ENCODE assay signal across 26 mouse cellular contexts in the genomic region with DNA sequence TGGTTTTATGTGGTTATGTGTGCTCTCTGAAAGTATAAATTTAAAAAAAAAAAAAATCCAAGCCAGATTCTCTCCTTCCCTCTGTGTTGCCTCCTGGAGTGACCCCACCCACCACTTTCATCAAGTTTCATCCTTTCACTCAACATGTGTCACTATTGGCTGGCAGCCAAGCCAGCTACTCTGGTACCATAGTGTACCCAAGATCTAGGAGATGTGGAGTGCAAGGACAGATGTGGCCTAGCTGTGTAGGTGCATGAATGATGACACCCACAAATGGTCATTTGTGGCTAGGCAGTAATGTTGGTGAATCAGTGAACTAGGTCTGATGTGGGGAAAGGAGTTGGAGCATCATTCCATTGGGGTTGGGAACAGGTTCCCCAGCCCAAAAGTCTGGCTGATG. TPM values are rescaled to one million over a fixed set of nuclear protein-coding genes. Genes with fewer than 3 reads are reported as not detected.
DNase-seq lines count a peak whose midpoint lies in the region; ATAC-seq and TF ChIP-seq lines count a peak whose summit lies in the region.
"Had no signal": no experiment of that assay in that cellular context is flagged by ENCODE, and none has a peak within 500 bp of the region (broad histone marks: within the 10 kb centered on the region; RNA-seq: fewer than 3 reads in every experiment).

No protein-coding gene starts in this region.

- no peaks in the 10 kb centered on the region for H3K4me1 ChIP-seq in lung, embryonic 14.5 days (ENCODE audit: insufficient read depth)
- peaks cover 11 to 45% of the 10 kb centered on the region in 2 experiments for H3K4me1 ChIP-seq in MEL (ENCODE audit: control insufficient read depth in 1 of 2, insufficient read depth in 2 of 2, low read length in 2 of 2)
- no peaks in the 10 kb centered on the region for H3K4me1 ChIP-seq in kidney, embryonic 15.5 days
- H3K4me1 ChIP-seq: embryonic facial prominence, embryonic 13.5 days; forebrain, embryonic 15.5 days; hindbrain, embryonic 13.5 days had no signal

- DNase-seq in lung, embryonic 14.5 days, result peak; percentile 21
- DNase-seq in lung, postnatal 4 days, result no peak
- DNase-seq in thymus, postnatal 4 days, result peak; percentile 41
- no peak for DNase-seq in thymus, postnatal 10 days (ENCODE audit: low spot score in 2 of 2)
- peak; percentile 52 for DNase-seq in MEL (ENCODE audit: low read depth, low spot score)
- DNase-seq in right cerebral cortex, postnatal 4 days, result no peak
- DNase-seq: adrenal gland, postnatal 10 days; cerebellum, adult 11 months; cerebellum, adult 8-10 months; gastrocnemius, postnatal 36 days; heart, adult 18-20 months; heart, postnatal 10 days had no signal

- no peaks in the 10 kb centered on the region for H3K9me3 ChIP-seq in lung, embryonic 14.5 days (ENCODE audit: low read depth, low read length)
- H3K9me3 ChIP-seq in MEL (replicated peaks; ENCODE audit: insufficient read depth, low read length), result no peaks in the 10 kb centered on the region
- H3K9me3 ChIP-seq in kidney, embryonic 15.5 days (replicated peaks), result no peaks in the 10 kb centered on the region
- H3K9me3 ChIP-seq: embryonic facial prominence, embryonic 13.5 days; forebrain, embryonic 15.5 days; heart, embryonic 10.5 days; hindbrain, embryonic 13.5 days had no signal

- no peak overlapping the region for H3K4me2 ChIP-seq in lung, embryonic 14.5 days
- no peak overlapping the region for H3K4me2 ChIP-seq in kidney, embryonic 15.5 days
- H3K4me2 ChIP-seq: embryonic facial prominence, embryonic 13.5 days; forebrain, embryonic 15.5 days; hindbrain, embryonic 13.5 days had no signal

- H3K79me2 ChIP-seq in MEL (ENCODE audit: control insufficient read depth, insufficient read depth, low read length, poor library complexity), result no peaks in the 10 kb centered on the region

- no peaks in the 10 kb centered on the region for H3K27me3 ChIP-seq in lung, embryonic 14.5 days (ENCODE audit: insufficient read depth, low read length)
- H3K27me3 ChIP-seq in MEL (ENCODE audit: control insufficient read depth in 1 of 2, insufficient read depth in 2 of 2, low read length in 2 of 2), result no peaks in the 10 kb centered on the region
- no peaks in the 10 kb centered on the region for H3K27me3 ChIP-seq in kidney, embryonic 15.5 days
- H3K27me3 ChIP-seq: CH12.LX; embryonic facial prominence, embryonic 13.5 days; forebrain, embryonic 15.5 days; hindbrain, embryonic 13.5 days had no signal

- TF ChIP-seq POLR2A in MEL (IDR thresholded peaks at IDR 0.05; ENCODE audit: control insufficient read depth in 1 of 2, insufficient read depth in 1 of 2, low read depth in 1 of 2, low read length in 2 of 2, poor library complexity in 1 of 2), result no peak

- TF ChIP-seq RAD21 in MEL (IDR thresholded peaks at IDR 0.05; ENCODE audit: low read depth, low read length), result no peak

- ATAC-seq in lung, embryonic 14.5 days (ENCODE audit: insufficient read depth), result no peak
- no peak for ATAC-seq in kidney, embryonic 15.5 days (replicated peaks; ENCODE audit: low FRiP score)
- ATAC-seq: forebrain, embryonic 15.5 days; hindbrain, postnatal 0 days had no signal

- H3K4me3 ChIP-seq in lung, embryonic 14.5 days (ENCODE audit: low read depth, low read length), result no peak overlapping the region
- H3K4me3 ChIP-seq in MEL (ENCODE audit: control insufficient read depth in 1 of 2, insufficient read depth in 1 of 2, low read depth in 2 of 2, low read length in 2 of 2), result no peak overlapping the region
- H3K4me3 ChIP-seq in kidney, embryonic 15.5 days (replicated peaks), result no peak overlapping the region
- H3K4me3 ChIP-seq: embryonic facial prominence, embryonic 13.5 days; forebrain, embryonic 15.5 days; heart, embryonic 10.5 days; hindbrain, embryonic 13.5 days had no signal

- H3K9ac ChIP-seq in lung, embryonic 14.5 days, result no peak overlapping the region
- no peak overlapping the region for H3K9ac ChIP-seq in MEL (ENCODE audit: control insufficient read depth, low read depth, low read length, poor library complexity, severe bottlenecking)
- H3K9ac ChIP-seq in kidney, embryonic 15.5 days, result no peak overlapping the region
- H3K9ac ChIP-seq: embryonic facial prominence, embryonic 13.5 days; forebrain, embryonic 15.5 days; hindbrain, embryonic 13.5 days had no signal

- no peak overlapping the region for H3K27ac ChIP-seq in lung, embryonic 14.5 days (ENCODE audit: low read depth)
- H3K27ac ChIP-seq in MEL (ENCODE audit: control insufficient read depth, low read depth, low read length), result no peak overlapping the region
- H3K27ac ChIP-seq in kidney, embryonic 15.5 days, result no peak overlapping the region
- H3K27ac ChIP-seq: embryonic facial prominence, embryonic 13.5 days; forebrain, embryonic 15.5 days; heart, embryonic 10.5 days; hindbrain, embryonic 13.5 days; hindbrain, postnatal 0 days had no signal

- no peaks in the 10 kb centered on the region for H3K36me3 ChIP-seq in lung, embryonic 14.5 days (ENCODE audit: insufficient read depth)
- H3K36me3 ChIP-seq in MEL (ENCODE audit: control insufficient read depth in 1 of 2, insufficient read depth in 2 of 2, low read length in 2 of 2), result peaks cover 0 to 36% of the 10 kb centered on the region in 2 experiments; a peak in 2 of 4 replicates
- H3K36me3 ChIP-seq in kidney, embryonic 15.5 days, result no peaks in the 10 kb centered on the region
- H3K36me3 ChIP-seq: embryonic facial prominence, embryonic 13.5 days; forebrain, embryonic 15.5 days; heart, embryonic 10.5 days had no signal

- TF ChIP-seq CTCF in lung, embryonic 14.5 days (IDR thresholded peaks at IDR 0.05; ENCODE audit: low read depth), result no peak
- no peak for TF ChIP-seq CTCF in MEL (IDR thresholded peaks at IDR 0.05 in 2 of 3, conservative IDR thresholded peaks at IDR 0.05 in 1 of 3; ENCODE audit: control insufficient read depth in 1 of 3, insufficient read depth in 1 of 3, low read depth in 2 of 3, low read length in 3 of 3, poor library complexity in 1 of 3, severe bottlenecking in 1 of 3)

- TF ChIP-seq EP300 in MEL (IDR thresholded peaks at IDR 0.05; ENCODE audit: low read depth in 1 of 2, low read length in 2 of 2), result no peak

TF ChIP-seq in MEL, 35 proteins besides CTCF, POLR2A, EP300 and RAD21:
- TF ChIP-seq MAFK (IDR thresholded peaks at IDR 0.05; ENCODE audit: borderline replicate concordance, low read depth, low read length) (no peak), POLR2AphosphoS2 (IDR thresholded peaks at IDR 0.05; ENCODE audit: low read length) (no peak), MYC (IDR thresholded peaks at IDR 0.05; ENCODE audit: low read depth, low read length) (0 out of 2 replicates have a peak, but pooled peaks have one; percentile 27), GATA1 (IDR thresholded peaks at IDR 0.05; ENCODE audit: low read depth, low read length) (no peak), ETS1 (IDR thresholded peaks at IDR 0.05; ENCODE audit: low read depth, low read length) (0 out of 2 replicates have a peak, but pooled peaks have one; percentile 20), MAX (IDR thresholded peaks at IDR 0.05; ENCODE audit: low read length) (no peak), TAL1 (IDR thresholded peaks at IDR 0.05; ENCODE audit: low read length) (no peak)

RNA-seq across cellular contexts. Expression of gene Fkbp1a, which starts 13.1 kb away (rescaled TPM):
- 861 and 873 TPM in 2 replicates for polyA plus RNA-seq in lung, embryonic 14.5 days (2014; fragmentation: Nextera tagmentation; extraction: Ambion mirVana)
- total RNA-seq in MEL (2012; rRNA removed), result 26.2 and 33.0 TPM in 2 replicates
- polyA plus RNA-seq in MEL (2012; ENCODE audit: insufficient read depth in 1 of 2, insufficient read length in 2 of 2, low read depth in 1 of 2, low replicate concordance in 2 of 2, missing spikeins in 1 of 2), result 1,000 to 10,000 TPM in 1 of 2 experiments, 100 to 1,000 TPM in 1; 304 to 1,080 TPM
- 707 and 718 TPM in 2 replicates for polyA plus RNA-seq in kidney, embryonic 15.5 days (2015; fragmentation: Nextera tagmentation; extraction: Ambion mirVana)

RNA-seq across cellular contexts. Expression of gene Nsfl1c, which starts 35.2 kb away (rescaled TPM):
- 237 and 239 TPM in 2 replicates for polyA plus RNA-seq in lung, embryonic 14.5 days (2014; fragmentation: Nextera tagmentation; extraction: Ambion mirVana)
- 182 and 199 TPM in 2 replicates for total RNA-seq in MEL (2012; rRNA removed)
- 100 to 1,000 TPM; 260 to 394 TPM for polyA plus RNA-seq in MEL (2012; ENCODE audit: insufficient read depth in 1 of 2, insufficient read length in 2 of 2, low read depth in 1 of 2, low replicate concordance in 2 of 2, missing spikeins in 1 of 2)
- polyA plus RNA-seq in kidney, embryonic 15.5 days (2015; fragmentation: Nextera tagmentation; extraction: Ambion mirVana), result 248 TPM in 2 replicates

RNA-seq across cellular contexts. Expression of gene Sdcbp2, which starts 43.3 kb away (rescaled TPM):
- polyA plus RNA-seq in lung, embryonic 14.5 days (2014; fragmentation: Nextera tagmentation; extraction: Ambion mirVana), result 0.86 and 0.88 TPM in 2 replicates
- total RNA-seq in MEL (2012; rRNA removed), result not detected in 2 replicates
- polyA plus RNA-seq in MEL (2012; ENCODE audit: insufficient read depth in 1 of 2, insufficient read length in 2 of 2, low read depth in 1 of 2, low replicate concordance in 2 of 2, missing spikeins in 1 of 2), result under 1 TPM in 1 of 2 experiments, not detected in 1; 0.25 TPM
- polyA plus RNA-seq in kidney, embryonic 15.5 days (2015; fragmentation: Nextera tagmentation; extraction: Ambion mirVana), result 1.4 and 2.2 TPM in 2 replicates
- total RNA-seq: common myeloid progenitor, adult 5-6 weeks; hematopoietic stem cell, adult 5-6 weeks had no signal

RNA-seq across cellular contexts. Expression of gene 4921509C19Rik, which starts 53.2 kb away (rescaled TPM):
- polyA plus RNA-seq in lung, embryonic 14.5 days (2014; fragmentation: Nextera tagmentation; extraction: Ambion mirVana), result not detected in 2 replicates
- not detected in 2 replicates for total RNA-seq in MEL (2012; rRNA removed)
- polyA plus RNA-seq in MEL (2012; ENCODE audit: insufficient read depth in 1 of 2, insufficient read length in 2 of 2, low read depth in 1 of 2, low replicate concordance in 2 of 2, missing spikeins in 1 of 2), result not detected
- not detected in 2 replicates for polyA plus RNA-seq in kidney, embryonic 15.5 days (2015; fragmentation: Nextera tagmentation; extraction: Ambion mirVana)
- total RNA-seq: adrenal gland, postnatal 10 days; adrenal gland, postnatal 4 days; CH12.LX; common myeloid progenitor, adult 5-6 weeks; gastrocnemius, adult 8-10 months; gastrocnemius, postnatal 36 days; heart, adult 18-20 months; heart, postnatal 10 days; hematopoietic stem cell, adult 5-6 weeks; hindbrain, postnatal 0 days had no signal
- polyA plus RNA-seq: brain, embryonic 14.5 days; embryonic facial prominence, embryonic 13.5 days; forebrain, embryonic 15.5 days; heart, embryonic 10.5 days; heart, embryonic 14.5 days; hindbrain, embryonic 13.5 days; hindbrain, postnatal 0 days; intestine, embryonic 14.5 days had no signal

Comparison
In these comparisons a context has a peak if more than half of its experiments do, and no peak if none do; other contexts are left out.
1. DNase-seq: peak in lung, embryonic 14.5 days (single experiment), thymus, postnatal 4 days (single experiment) and MEL (single experiment); none in lung, postnatal 4 days (0 of 2), thymus, postnatal 10 days (0 of 2) and right cerebral cortex, postnatal 4 days (single experiment).